In genomic region chr13:59144321-59144856, GRCm38 (mm10) we compare ENCODE assay signal across 9 mouse cellular contexts.
A peak's percentile ranks its signal among the peaks of the same experiment; 100 is the strongest.
DNase-seq lines count a peak whose midpoint lies in the region; ATAC-seq and TF ChIP-seq lines count a peak whose summit lies in the region.
"Had no signal": no experiment of that assay in that cellular context is flagged by ENCODE, and none has a peak within 500 bp of the region (broad histone marks: within the 10 kb centered on the region; RNA-seq: fewer than 3 reads in every experiment).

No protein-coding gene starts in this region.

- no peaks in the 10 kb centered on the region for H3K27me3 ChIP-seq in testis, adult 2 months (ENCODE audit: control insufficient read depth, insufficient read depth, low read length)
- no peaks in the 10 kb centered on the region for H3K27me3 ChIP-seq in hindbrain, embryonic 13.5 days
- no peaks in the 10 kb centered on the region for H3K27me3 ChIP-seq in midbrain, embryonic 12.5 days
- H3K27me3 ChIP-seq in heart, adult 2 months (ENCODE audit: control insufficient read depth, insufficient read depth, low read length): no peaks in the 10 kb centered on the region

- intact Hi-C loops in heart, adult 2 months (cut with DNase I): no loop called here

- H3K27ac ChIP-seq in testis, adult 2 months (ENCODE audit: control insufficient read depth, insufficient read depth, low read depth, low read length): no peak overlapping the region
- peak overlapping the region; percentile 93 for H3K27ac ChIP-seq in hindbrain, embryonic 13.5 days
- peak overlapping the region; percentile 89 for H3K27ac ChIP-seq in midbrain, embryonic 12.5 days (replicated peaks)
- no peak overlapping the region for H3K27ac ChIP-seq in heart, adult 2 months
- H3K27ac ChIP-seq: macrophage had no signal

- H3K9me3 ChIP-seq in hindbrain, embryonic 13.5 days: no peaks in the 10 kb centered on the region
- H3K9me3 ChIP-seq in midbrain, embryonic 12.5 days: no peaks in the 10 kb centered on the region

- no peak overlapping the region for H3K9ac ChIP-seq in hindbrain, embryonic 13.5 days
- no peak overlapping the region for H3K9ac ChIP-seq in midbrain, embryonic 12.5 days (replicated peaks)
- H3K9ac ChIP-seq in heart, adult 2 months (ENCODE audit: low read depth, low read length): no peak overlapping the region

- TF ChIP-seq POLR2A in testis, adult 2 months (IDR thresholded peaks at IDR 0.05; ENCODE audit: control insufficient read depth, low read depth, low read length): no peak
- TF ChIP-seq POLR2A in heart, adult 2 months (IDR thresholded peaks at IDR 0.05; ENCODE audit: insufficient read depth, low read depth, low read length): no peak

- H3K4me2 ChIP-seq in hindbrain, embryonic 13.5 days: peak overlapping the region; percentile 36
- H3K4me2 ChIP-seq in midbrain, embryonic 12.5 days (replicated peaks): peak overlapping the region; percentile 25

- H3K36me3 ChIP-seq in testis, adult 2 months (ENCODE audit: control insufficient read depth, insufficient read depth, low read length): no peaks in the 10 kb centered on the region
- no peaks in the 10 kb centered on the region for H3K36me3 ChIP-seq in hindbrain, embryonic 13.5 days
- no peaks in the 10 kb centered on the region for H3K36me3 ChIP-seq in midbrain, embryonic 12.5 days
- H3K36me3 ChIP-seq in heart, adult 2 months (ENCODE audit: control insufficient read depth, insufficient read depth, low read length): no peaks in the 10 kb centered on the region

- no peaks in the 10 kb centered on the region for H3K79me2 ChIP-seq in heart, adult 2 months (replicated peaks; ENCODE audit: control insufficient read depth, insufficient read depth, low read length)

- no peak for TF ChIP-seq CTCF in testis, adult 2 months (IDR thresholded peaks at IDR 0.05; ENCODE audit: control insufficient read depth, insufficient read depth, insufficient replicate concordance, low read depth, low read length)
- TF ChIP-seq CTCF in heart, adult 2 months (IDR thresholded peaks at IDR 0.05): no peak

- H3K4me3 ChIP-seq in testis, adult 2 months (ENCODE audit: control insufficient read depth, low read depth, low read length): peak overlapping the region; percentile 63
- H3K4me3 ChIP-seq in hindbrain, embryonic 13.5 days: peak overlapping the region; percentile 14; the same call in 1 of the 2 replicates
- H3K4me3 ChIP-seq in midbrain, embryonic 12.5 days: no peak overlapping the region
- H3K4me3 ChIP-seq in heart, adult 2 months: no peak overlapping the region

- peak; percentile 93 for ATAC-seq in hindbrain, embryonic 13.5 days (ENCODE audit: low FRiP score)
- peak; percentile 94 for ATAC-seq in midbrain, embryonic 12.5 days (ENCODE audit: low FRiP score, low read depth)

- TF ChIP-seq EP300 in heart, adult 2 months (IDR thresholded peaks at IDR 0.05; ENCODE audit: insufficient read depth, low read depth, low read length): no peak

- WGBS in hindbrain, embryonic 13.5 days: 24% methylated on average over 11 of the region's 11 CpGs
- WGBS in midbrain, embryonic 12.5 days: 45% methylated on average over 11 of the region's 11 CpGs
- 66% methylated on average over 11 of the region's 11 CpGs for WGBS in heart, adult 2 months

- peaks cover 3% of the 10 kb centered on the region for H3K4me1 ChIP-seq in testis, adult 2 months (ENCODE audit: control insufficient read depth, insufficient read depth, low read length)
- H3K4me1 ChIP-seq in hindbrain, embryonic 13.5 days (replicated peaks): peaks cover 36% of the 10 kb centered on the region
- H3K4me1 ChIP-seq in midbrain, embryonic 12.5 days: peaks cover 50% of the 10 kb centered on the region
- no peaks in the 10 kb centered on the region for H3K4me1 ChIP-seq in heart, adult 2 months (ENCODE audit: control insufficient read depth, insufficient read depth, low read length)

- DNase-seq in testis, postnatal 14 days (ENCODE audit: low spot score): no peak
- no peak for DNase-seq in adipocyte (ENCODE audit: low spot score)
- DNase-seq in heart, adult 2 months: no peak
- no peak for DNase-seq in Muller cell, postnatal 12 days (ENCODE audit: inconsistent ontology term)
- DNase-seq: kidney, adult 8-10 months had no signal

Comparison
In these comparisons a context has a peak if more than half of its experiments do, and no peak if none do; other contexts are left out.
1. H3K27ac ChIP-seq: peak in hindbrain, embryonic 13.5 days (single experiment) and midbrain, embryonic 12.5 days (single experiment); none in testis, adult 2 months (single experiment) and heart, adult 2 months (single experiment).
2. H3K4me3 ChIP-seq: peak in testis, adult 2 months (single experiment) and hindbrain, embryonic 13.5 days (single experiment); none in midbrain, embryonic 12.5 days (single experiment) and heart, adult 2 months (single experiment).